Mouse (Mus musculus): ENCODE measurements around the gene Cacul1. TPM values are rescaled to one million over a fixed set of nuclear protein-coding genes. Genes with fewer than 3 reads are reported as not detected.

Cacul1 gene
- polyA plus RNA-seq, 1 experiment from 2014 or later = 9.4 TPM

DNA sequence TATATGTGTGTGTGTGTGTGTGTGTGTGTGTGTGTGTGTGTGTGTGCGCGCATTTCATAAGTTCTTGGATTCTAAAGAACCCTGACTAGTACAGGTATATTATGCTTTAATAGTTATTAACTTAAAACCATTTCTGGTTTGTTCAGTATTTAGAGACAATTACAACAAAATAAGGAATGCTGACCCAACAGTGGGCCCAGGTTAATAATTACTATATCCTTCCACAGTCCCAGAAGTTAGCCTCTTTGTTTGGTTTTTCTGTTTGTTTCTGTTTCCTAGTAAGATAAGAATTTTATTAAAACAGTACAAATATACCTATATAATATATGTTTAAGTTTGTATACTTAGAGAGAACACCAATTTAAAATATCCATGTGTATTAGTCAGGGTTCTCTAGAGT lies 2.4 kb upstream of the Cacul1 start:
- H3K36me3 ChIP-seq (replicated peaks) = no peaks in the 10 kb centered on the region
- no peak overlapping the region for H3K4me2 ChIP-seq
- peaks cover 30% of the 10 kb centered on the region for H3K4me1 ChIP-seq (replicated peaks)
- no peak overlapping the region for H3K9ac ChIP-seq
- H3K27me3 ChIP-seq = no peaks in the 10 kb centered on the region
- H3K9me3 ChIP-seq (replicated peaks) = no peaks in the 10 kb centered on the region
- H3K4me3 ChIP-seq (replicated peaks) = no peak overlapping the region
- 90% methylated on average over 2 of the region's 2 CpGs for WGBS (ENCODE audit: insufficient replicate concordance)
- no peak overlapping the region for H3K27ac ChIP-seq (replicated peaks)
- no peak for ATAC-seq (ENCODE audit: insufficient read depth)

DNA sequence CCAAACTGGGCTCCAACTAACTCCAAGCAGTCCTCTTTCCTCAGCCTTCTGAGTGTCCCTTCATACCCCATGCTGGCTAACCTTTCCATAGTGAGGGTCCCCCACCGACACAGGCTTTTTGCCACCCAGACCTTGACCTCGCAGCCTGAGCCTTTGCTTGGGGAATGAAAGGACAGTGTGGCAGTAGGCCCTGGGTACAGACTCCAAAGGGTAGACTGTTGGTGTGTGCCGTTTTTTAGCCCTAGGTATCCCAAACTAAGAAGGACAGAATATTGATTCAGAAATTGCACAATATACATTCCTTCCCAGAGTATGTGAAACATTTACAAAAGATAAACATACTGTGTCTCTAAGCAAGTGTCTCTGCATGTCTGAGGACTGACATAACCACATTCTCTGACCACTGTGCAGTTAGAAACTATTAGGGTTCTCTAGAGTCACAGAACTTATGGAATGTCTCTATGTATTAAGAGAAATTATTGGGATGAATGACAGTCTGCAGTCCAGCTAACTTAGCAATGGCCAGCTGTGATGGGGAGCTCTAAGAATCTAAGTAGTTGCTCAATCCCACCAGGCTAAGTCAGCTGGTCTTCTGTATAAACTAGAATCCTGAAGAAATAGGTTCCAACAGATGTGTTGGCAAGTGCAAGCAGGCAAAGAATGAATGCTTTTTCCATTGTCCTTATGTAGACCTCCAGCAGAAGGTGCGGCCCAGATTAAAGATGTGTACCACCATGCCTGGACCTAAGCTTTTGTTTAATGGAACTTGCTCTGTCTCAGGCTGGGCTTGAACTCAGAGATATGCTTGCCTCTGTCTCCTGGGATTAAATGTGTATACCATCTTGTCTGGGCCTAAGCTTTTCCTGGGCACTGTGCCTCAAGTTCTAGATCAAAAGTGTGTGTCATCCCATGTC lies 809 bp upstream of the Cacul1 start:
- H3K4me1 ChIP-seq (replicated peaks) = peaks cover 36% of the 10 kb centered on the region
- peak overlapping the region; percentile 98 for H3K4me3 ChIP-seq (replicated peaks)
- peak overlapping the region; percentile 96 for H3K9ac ChIP-seq
- peak; percentile 42 for ATAC-seq (ENCODE audit: insufficient read depth)
- no peaks in the 10 kb centered on the region for H3K27me3 ChIP-seq
- 36% methylated on average over 4 of the region's 4 CpGs for WGBS (ENCODE audit: insufficient replicate concordance)
- H3K4me2 ChIP-seq = peak overlapping the region; percentile 81
- no peaks in the 10 kb centered on the region for H3K36me3 ChIP-seq (replicated peaks)
- H3K27ac ChIP-seq (replicated peaks) = peak overlapping the region; percentile 93
- H3K9me3 ChIP-seq (replicated peaks) = no peaks in the 10 kb centered on the region

DNA sequence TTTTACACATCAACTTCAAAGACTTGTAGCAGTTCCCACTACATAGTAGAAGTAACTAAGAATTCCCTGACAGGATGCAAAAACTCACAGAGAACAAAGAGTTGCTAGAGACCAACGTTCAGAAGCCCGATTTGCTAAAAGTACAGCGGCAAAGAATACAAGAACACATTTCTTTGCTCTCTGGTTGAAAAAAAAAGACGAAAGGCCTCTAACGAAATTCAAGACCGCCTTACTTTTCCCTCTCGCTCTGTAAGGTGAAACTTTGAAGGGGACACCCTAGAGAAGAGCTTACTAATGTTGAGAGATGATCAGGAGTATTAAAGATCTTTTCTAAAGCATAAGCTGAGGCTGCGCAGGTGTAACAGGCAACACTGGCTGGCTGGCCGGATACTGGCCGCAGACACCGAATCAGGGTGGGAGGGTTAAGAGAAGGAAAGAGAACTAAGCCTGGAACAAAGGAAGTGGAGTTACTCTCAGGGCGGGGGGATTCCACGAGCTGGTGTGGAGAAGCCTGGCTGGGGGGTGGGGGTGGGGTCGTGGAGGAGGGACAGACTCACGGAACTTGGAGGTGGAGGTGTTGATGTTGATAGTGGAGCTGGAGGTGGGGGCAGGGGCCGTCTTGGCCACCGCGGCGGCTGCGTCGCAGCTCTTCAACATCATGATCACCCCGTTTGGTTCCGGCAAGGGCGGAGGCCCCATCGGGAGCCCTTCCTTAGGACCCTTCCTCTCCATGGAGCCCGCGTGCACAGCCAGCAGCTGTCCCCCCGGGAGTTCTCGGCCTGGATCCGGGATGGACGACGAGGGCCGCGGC lies 849 bp downstream of the Cacul1 start:
- peak overlapping the region; percentile 93 for H3K27ac ChIP-seq (replicated peaks)
- peak overlapping the region; percentile 81 for H3K4me2 ChIP-seq
- ATAC-seq (ENCODE audit: insufficient read depth) = peak; percentile 13
- H3K9me3 ChIP-seq (replicated peaks) = no peaks in the 10 kb centered on the region
- H3K4me1 ChIP-seq (replicated peaks) = peaks cover 50% of the 10 kb centered on the region
- peak overlapping the region; percentile 98 for H3K4me3 ChIP-seq (replicated peaks)
- peak overlapping the region; percentile 96 for H3K9ac ChIP-seq
- no peaks in the 10 kb centered on the region for H3K36me3 ChIP-seq (replicated peaks)
- no peaks in the 10 kb centered on the region for H3K27me3 ChIP-seq
- under 1% methylated on average over 34 of the region's 34 CpGs for WGBS (ENCODE audit: insufficient replicate concordance)

DNA sequence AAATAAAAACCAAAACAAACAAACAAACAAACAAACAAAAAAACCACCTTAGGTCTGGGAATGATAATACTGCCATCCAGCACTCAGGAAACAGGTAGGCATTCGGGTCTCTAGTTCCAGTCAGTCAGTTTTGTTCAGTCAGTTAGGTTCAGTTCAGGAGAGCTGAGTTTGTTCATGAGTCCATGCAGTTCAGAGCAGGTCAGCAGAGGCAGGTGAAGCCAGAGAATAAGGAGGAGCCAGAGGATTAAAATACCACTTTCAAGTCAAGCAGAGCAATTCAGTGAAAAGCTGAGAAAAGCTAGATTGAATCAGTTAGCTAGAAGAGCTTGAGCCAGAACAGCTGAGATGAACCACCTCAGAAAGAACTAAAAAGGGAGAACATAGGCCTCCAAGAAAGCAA lies 4.1 kb downstream of the Cacul1 start:
- Histone ChIP-seq H3K27me3 (no peaks in the 10 kb centered on the region), H3K4me3 (replicated peaks) (no peak overlapping the region), H3K27ac (replicated peaks) (no peak overlapping the region), H3K4me2 (no peak overlapping the region; the same call in 1 of the 2 replicates), H3K9me3 (replicated peaks) (no peaks in the 10 kb centered on the region), H3K9ac (no peak overlapping the region), H3K4me1 (replicated peaks) (peaks cover 49% of the 10 kb centered on the region), H3K36me3 (replicated peaks) (peaks cover 8% of the 10 kb centered on the region; the same call in 1 of the 2 replicates)
- WGBS (ENCODE audit: insufficient replicate concordance) = 66% methylated on average over 1 of the region's 1 CpGs
- ATAC-seq (ENCODE audit: insufficient read depth) = no peak

GRCm38 (mm10) chr19:60560497-60560896 lies 20.3 kb downstream of the Cacul1 start:
- no peak for ATAC-seq (ENCODE audit: insufficient read depth)

GRCm38 (mm10) chr19:60554866-60555438 lies 25.9 kb downstream of the Cacul1 start:
- no peak overlapping the region for H3K4me3 ChIP-seq (replicated peaks)
- H3K4me1 ChIP-seq (replicated peaks) = no peaks in the 10 kb centered on the region
- WGBS (ENCODE audit: insufficient replicate concordance) = 68% methylated on average over 4 of the region's 4 CpGs
- H3K27ac ChIP-seq (replicated peaks) = no peak overlapping the region
- no peak for ATAC-seq (ENCODE audit: insufficient read depth)
- no peak overlapping the region for H3K9ac ChIP-seq
- no peaks in the 10 kb centered on the region for H3K27me3 ChIP-seq
- peaks cover 10% of the 10 kb centered on the region; the same call in 1 of the 2 replicates for H3K36me3 ChIP-seq (replicated peaks)
- no peaks in the 10 kb centered on the region for H3K9me3 ChIP-seq (replicated peaks)
- H3K4me2 ChIP-seq = no peak overlapping the region

More at GRCm38 (mm10) chr19:60560497-60560896, 20.3 kb downstream of the Cacul1 start:
- H3K4me2 ChIP-seq = no peak overlapping the region
- H3K4me3 ChIP-seq (replicated peaks) = no peak overlapping the region
- H3K9me3 ChIP-seq (replicated peaks) = no peaks in the 10 kb centered on the region
- peaks cover 10% of the 10 kb centered on the region; the same call in 1 of the 2 replicates for H3K36me3 ChIP-seq (replicated peaks)
- H3K4me1 ChIP-seq (replicated peaks) = peaks cover 8% of the 10 kb centered on the region
- H3K27ac ChIP-seq (replicated peaks) = no peak overlapping the region
- H3K9ac ChIP-seq = no peak overlapping the region
- no peaks in the 10 kb centered on the region for H3K27me3 ChIP-seq

DNA sequence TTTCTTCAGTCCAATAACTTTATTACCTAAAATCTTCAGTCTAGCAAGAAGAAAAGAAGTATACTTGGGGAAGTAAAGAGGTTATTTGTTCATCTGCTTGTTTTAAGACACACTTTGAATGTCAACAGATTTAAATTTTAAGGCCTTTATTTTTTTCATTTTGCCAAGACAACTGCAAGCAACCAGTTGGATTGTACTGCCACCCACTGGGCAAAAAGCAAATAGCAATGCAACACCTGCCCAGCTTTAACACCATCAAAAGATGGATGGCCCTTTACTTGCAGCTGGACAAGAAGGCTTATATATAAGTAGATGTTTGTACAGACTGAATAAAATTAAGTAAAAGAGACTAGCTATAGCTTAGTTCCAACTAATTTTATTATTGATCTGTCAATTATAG lies 27.3 kb downstream of the Cacul1 start:
- Histone ChIP-seq H3K36me3 (replicated peaks) (peaks cover 13% of the 10 kb centered on the region; the same call in 1 of the 2 replicates), H3K4me1 (replicated peaks) (no peaks in the 10 kb centered on the region), H3K27ac (replicated peaks) (no peak overlapping the region), H3K9ac (no peak overlapping the region), H3K27me3 (no peaks in the 10 kb centered on the region), H3K9me3 (replicated peaks) (no peaks in the 10 kb centered on the region), H3K4me3 (replicated peaks) (no peak overlapping the region), H3K4me2 (no peak overlapping the region)
- ATAC-seq (ENCODE audit: insufficient read depth) = no peak

DNA sequence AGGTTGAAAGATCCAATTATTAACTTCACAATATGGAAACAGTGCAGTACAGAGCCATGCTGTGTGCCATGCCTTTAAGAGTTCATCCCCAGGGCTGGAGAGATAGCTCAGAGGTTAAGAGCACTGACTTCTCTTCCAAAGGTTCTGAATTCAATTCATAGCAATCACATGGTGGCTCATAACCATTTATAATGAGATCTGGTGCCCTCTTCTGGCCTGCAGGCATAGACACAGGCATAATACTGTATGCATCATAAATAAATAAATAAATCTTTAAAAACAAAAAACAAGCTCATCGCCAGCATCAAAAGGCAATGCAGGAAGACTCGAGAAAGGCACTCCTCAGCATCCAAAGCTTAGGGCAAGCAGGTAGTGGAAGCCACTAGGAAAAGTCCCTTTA lies 37.5 kb downstream of the Cacul1 start:
- Histone ChIP-seq H3K4me2 (no peak overlapping the region), H3K27me3 (no peaks in the 10 kb centered on the region), H3K4me3 (replicated peaks) (no peak overlapping the region), H3K9me3 (replicated peaks) (no peaks in the 10 kb centered on the region), H3K9ac (no peak overlapping the region), H3K27ac (replicated peaks) (no peak overlapping the region), H3K4me1 (replicated peaks) (no peaks in the 10 kb centered on the region), H3K36me3 (replicated peaks) (peaks cover 22% of the 10 kb centered on the region)
- WGBS (ENCODE audit: insufficient replicate concordance) = 73% methylated on average over 2 of the region's 2 CpGs
- no peak for ATAC-seq (ENCODE audit: insufficient read depth)

- Histone ChIP-seq H3K9me3 (replicated peaks) (no peaks in the 10 kb centered on the region), H3K4me2 (no peak overlapping the region), H3K36me3 (replicated peaks) (peaks cover 20% of the 10 kb centered on the region), H3K4me3 (replicated peaks) (no peak overlapping the region), H3K4me1 (replicated peaks) (no peaks in the 10 kb centered on the region), H3K9ac (no peak overlapping the region), H3K27ac (replicated peaks) (no peak overlapping the region), H3K27me3 (no peaks in the 10 kb centered on the region)
- 68% methylated on average over 2 of the region's 2 CpGs for WGBS (ENCODE audit: insufficient replicate concordance)
- ATAC-seq (ENCODE audit: insufficient read depth) = no peak
These were observed 48.9 kb downstream of the Cacul1 start for GRCm38 (mm10) chr19:60531897-60532296.

GRCm38 (mm10) chr19:60530171-60530570 lies 50.7 kb downstream of the Cacul1 start:
- WGBS (ENCODE audit: insufficient replicate concordance) = 61% methylated on average over 1 of the region's 1 CpGs
- H3K9me3 ChIP-seq (replicated peaks) = no peaks in the 10 kb centered on the region
- no peak overlapping the region for H3K4me2 ChIP-seq
- no peak overlapping the region for H3K27ac ChIP-seq (replicated peaks)
- no peaks in the 10 kb centered on the region for H3K27me3 ChIP-seq
- no peaks in the 10 kb centered on the region for H3K4me1 ChIP-seq (replicated peaks)
- no peak overlapping the region for H3K4me3 ChIP-seq (replicated peaks)
- H3K9ac ChIP-seq = no peak overlapping the region
- ATAC-seq (ENCODE audit: insufficient read depth) = no peak
- H3K36me3 ChIP-seq (replicated peaks) = peaks cover 21% of the 10 kb centered on the region

GRCm38 (mm10) chr19:60529302-60529701 lies 51.5 kb downstream of the Cacul1 start:
- WGBS (ENCODE audit: insufficient replicate concordance) = 32% methylated on average over 1 of the region's 1 CpGs
- ATAC-seq (ENCODE audit: insufficient read depth) = no peak

More at GRCm38 (mm10) chr19:60529302-60529701, 51.5 kb downstream of the Cacul1 start:
- Histone ChIP-seq H3K36me3 (replicated peaks) (peaks cover 21% of the 10 kb centered on the region), H3K27ac (replicated peaks) (no peak overlapping the region), H3K9ac (no peak overlapping the region), H3K9me3 (replicated peaks) (no peaks in the 10 kb centered on the region), H3K27me3 (no peaks in the 10 kb centered on the region), H3K4me1 (replicated peaks) (no peaks in the 10 kb centered on the region), H3K4me2 (no peak overlapping the region), H3K4me3 (replicated peaks) (no peak overlapping the region)
